Mouse (Mus musculus) liver, adult 2 months (tissue): ENCODE data around the gene Cplx2.

ENCODE experiments used
- CTCF ChIP-seq: fragments of 200-500 bp; IDR thresholded peaks from 2 replicates; pipeline ENCODE4 v1.5.1; 2011; ENCODE audit warnings: low read depth, low read length, control low read depth
- POLR2A ChIP-seq: fragments of 200-500 bp; IDR thresholded peaks from 2 replicates; pipeline ENCODE4 v1.6.1; 2011; ENCODE audit warnings: low read length, control low read depth; ENCODE audit not compliant: insufficient read depth; ENCODE audit errors: extremely low read depth

- TF ChIP-seq POLR2A (no peak), CTCF (no peak)
These were observed 40.5 kb downstream of the Cplx2 start for GRCm38 (mm10) chr13:54411656-54412055.
